Mouse (Mus musculus): Measurements from ENCODE around the gene Actn1.

DNA sequence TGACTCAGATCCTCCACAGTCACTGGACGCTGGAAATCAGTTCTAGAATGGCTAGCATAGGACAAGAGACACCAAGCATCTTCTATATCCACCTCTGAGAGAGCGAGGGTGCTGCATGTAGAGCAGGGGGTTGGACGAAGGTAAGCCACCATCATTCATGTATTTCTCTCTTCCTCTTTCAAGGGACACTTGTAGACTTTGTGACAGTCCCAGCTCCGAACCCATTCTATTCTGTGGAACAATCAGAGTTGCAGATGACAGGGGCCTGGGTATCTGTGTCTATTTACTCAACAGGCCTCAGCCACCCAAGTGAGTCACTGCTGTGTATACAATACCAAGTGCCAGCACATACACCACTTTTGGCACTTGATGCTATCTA, 27.3 kb downstream of the Actn1 start:
- TF ChIP-seq CTCF (IDR thresholded peaks at IDR 0.05; ENCODE audit: insufficient read depth, low read length) (no peak), POLR2A (IDR thresholded peaks at IDR 0.05; ENCODE audit: borderline replicate concordance, extremely low read depth, low read depth, low read length) (no peak)

Data from lung, adult 2 months (tissue).